Mouse (Mus musculus): ENCODE data around the gene Cers5.

DNA sequence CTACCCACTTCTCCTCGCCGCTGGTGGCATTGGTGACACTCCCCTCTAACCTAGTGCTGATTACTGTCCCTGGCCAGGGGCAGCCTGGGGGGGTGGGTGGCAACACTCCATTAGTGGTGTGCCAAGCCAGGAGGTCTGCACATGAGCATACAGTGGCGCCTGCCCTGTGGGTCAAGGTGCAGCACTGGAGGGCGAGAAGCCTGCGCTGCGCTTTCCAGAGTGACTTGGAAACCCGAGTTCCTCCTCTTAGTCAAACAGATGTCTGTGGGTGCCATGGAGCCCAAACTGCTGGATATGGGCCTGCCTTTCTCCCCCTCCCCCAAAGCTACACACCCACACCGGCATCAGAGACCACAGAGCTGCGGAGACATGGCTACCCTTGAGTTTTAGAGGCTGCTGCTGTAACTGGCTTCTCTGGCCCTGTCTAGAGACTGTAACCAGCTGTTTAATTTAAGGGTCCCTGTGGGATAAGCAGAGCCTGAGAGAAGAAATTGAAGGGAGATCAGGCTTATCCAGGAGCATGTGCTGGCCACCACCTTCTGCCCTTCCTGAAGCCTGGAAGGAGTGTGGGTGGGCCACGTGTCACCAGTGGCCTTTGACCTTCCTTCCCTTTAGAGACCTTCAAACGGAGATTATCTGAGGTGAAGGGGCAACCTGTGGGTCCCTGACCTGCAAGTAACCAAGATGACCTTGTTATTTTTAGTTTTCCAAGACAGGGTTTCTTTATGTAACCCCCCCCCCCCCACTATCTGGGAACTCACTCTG, 56.5 kb downstream of the Cers5 start:
- TF ChIP-seq CTCF (IDR thresholded peaks at IDR 0.05; ENCODE audit: low read depth, low read length) (no peak), POLR2AphosphoS5 (IDR thresholded peaks at IDR 0.05; ENCODE audit: insufficient replicate concordance, low read depth, low read length) (no peak), TAL1 (conservative IDR thresholded peaks at IDR 0.05; ENCODE audit: low read depth, low read length) (no peak), GATA1 (IDR thresholded peaks at IDR 0.05; ENCODE audit: borderline replicate concordance, low read length) (no peak), GATA2 (IDR thresholded peaks at IDR 0.05; ENCODE audit: borderline replicate concordance, low read depth, low read length) (no peak)
